Mouse (Mus musculus): ENCODE results near the gene Prex1.
A peak's percentile ranks its signal among the peaks of the same experiment; 100 is the strongest.

Gene Prex1

GRCm38 (mm10) chr2:166636867-166637672 is 76.6 kb downstream of the Prex1 start:
- DNase-seq (ENCODE audit: inconsistent ontology term): no peak

- DNase-seq (ENCODE audit: inconsistent ontology term): no peak
These were observed 78.1 kb downstream of the Prex1 start for GRCm38 (mm10) chr2:166635521-166635920.

GRCm38 (mm10) chr2:166632571-166633361 is 80.9 kb downstream of the Prex1 start:
- no peak for DNase-seq (ENCODE audit: inconsistent ontology term)

- DNase-seq (ENCODE audit: inconsistent ontology term): no peak
These were observed 81.9 kb downstream of the Prex1 start for GRCm38 (mm10) chr2:166631621-166632171.

- DNase-seq (ENCODE audit: inconsistent ontology term): no peak
These were observed 82.4 kb downstream of the Prex1 start for GRCm38 (mm10) chr2:166631189-166631588.

GRCm38 (mm10) chr2:166629941-166630674 is 83.5 kb downstream of the Prex1 start:
- no peak for DNase-seq (ENCODE audit: inconsistent ontology term)

GRCm38 (mm10) chr2:166627578-166627977 is 86.1 kb downstream of the Prex1 start:
- no peak for DNase-seq (ENCODE audit: inconsistent ontology term)

- DNase-seq (ENCODE audit: inconsistent ontology term): no peak
These were observed 88.4 kb downstream of the Prex1 start for GRCm38 (mm10) chr2:166625219-166625618.

GRCm38 (mm10) chr2:166623081-166623567 is 90.5 kb downstream of the Prex1 start:
- DNase-seq (ENCODE audit: inconsistent ontology term): peak; percentile 46

GRCm38 (mm10) chr2:166622590-166622989 is 91.0 kb downstream of the Prex1 start:
- peak; percentile 30 for DNase-seq (ENCODE audit: inconsistent ontology term)

GRCm38 (mm10) chr2:166622079-166622478 is 91.6 kb downstream of the Prex1 start:
- DNase-seq (ENCODE audit: inconsistent ontology term): no peak

GRCm38 (mm10) chr2:166620529-166621466 is 92.8 kb downstream of the Prex1 start:
- DNase-seq (ENCODE audit: inconsistent ontology term): no peak

GRCm38 (mm10) chr2:166619906-166620490 is 93.6 kb downstream of the Prex1 start:
- DNase-seq (ENCODE audit: inconsistent ontology term): no peak

GRCm38 (mm10) chr2:166619270-166619669 is 94.4 kb downstream of the Prex1 start:
- DNase-seq (ENCODE audit: inconsistent ontology term): no peak

GRCm38 (mm10) chr2:166617706-166618105 is 95.9 kb downstream of the Prex1 start:
- no peak for DNase-seq (ENCODE audit: inconsistent ontology term)

GRCm38 (mm10) chr2:166615338-166616075 is 98.1 kb downstream of the Prex1 start:
- peak; percentile 14 for DNase-seq (ENCODE audit: inconsistent ontology term)

GRCm38 (mm10) chr2:166610271-166610670 is 103.4 kb downstream of the Prex1 start:
- DNase-seq (ENCODE audit: inconsistent ontology term): no peak

- no peak for DNase-seq (ENCODE audit: inconsistent ontology term)
These were observed 105.1 kb downstream of the Prex1 start for GRCm38 (mm10) chr2:166608509-166608908.

- DNase-seq (ENCODE audit: inconsistent ontology term): no peak
These were observed 107.0 kb downstream of the Prex1 start for GRCm38 (mm10) chr2:166606481-166607245.
